Mouse (Mus musculus) sigmoid colon, adult 10 weeks (tissue): ENCODE results near the gene Myt1l. TPM values are rescaled to one million over a fixed set of nuclear protein-coding genes. Genes with fewer than 3 reads are reported as not detected.

Experiments used
- polyA plus RNA-seq: library from polyadenylated mRNA; stranded (reverse); fragments of 350-450 nt; fragmentation: Illumina TruSeq; extraction: RNeasy Lipid Tissue Mini Kit (QIAGEN cat#74804); gene quantifications from one replicate; pipeline ENCODE4 v1.2.3, GENCODE M21; 2014; ENCODE audit warnings: low read depth, low replicate concordance

Gene Myt1l
- polyA plus RNA-seq, result 0.91 TPM

DNA sequence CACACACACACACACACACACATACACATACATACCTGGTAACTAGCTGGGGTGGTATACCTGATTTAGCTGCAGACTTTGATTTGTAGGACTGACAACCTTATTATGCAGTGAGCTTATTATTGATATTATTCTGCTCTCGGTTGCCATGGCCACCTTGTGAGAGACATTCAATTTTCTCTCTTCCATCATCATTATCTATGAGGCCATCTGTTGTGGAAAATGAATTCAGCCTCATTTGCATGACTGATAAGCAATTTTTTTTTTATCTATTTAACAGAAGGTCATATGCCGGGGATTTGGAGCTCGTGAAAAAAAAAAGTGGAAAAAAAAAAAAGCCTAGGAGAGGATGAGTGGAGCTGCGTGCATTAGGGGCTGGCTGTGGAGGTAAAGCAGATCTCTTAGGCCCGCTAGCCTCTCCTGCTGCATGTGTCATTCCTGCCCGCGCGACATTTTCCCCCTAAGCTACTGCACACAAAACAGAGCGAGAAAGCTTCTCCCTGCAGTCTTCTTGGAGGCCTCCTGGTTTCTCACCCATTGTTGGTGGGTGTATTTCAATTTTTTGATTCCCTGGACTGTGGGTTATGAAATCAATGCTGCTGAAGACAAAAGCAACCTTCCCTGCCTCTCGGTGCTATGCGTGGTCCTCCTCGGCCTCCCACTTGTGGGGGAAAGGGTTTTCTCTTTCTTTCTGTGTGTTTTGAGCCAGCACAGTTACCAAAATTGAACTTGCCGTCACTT lies at the start of gene Myt1l:
Gene Myt1l (plus strand): TSS at position 354 of the 741 bp plus-strand sequence.

DNA sequence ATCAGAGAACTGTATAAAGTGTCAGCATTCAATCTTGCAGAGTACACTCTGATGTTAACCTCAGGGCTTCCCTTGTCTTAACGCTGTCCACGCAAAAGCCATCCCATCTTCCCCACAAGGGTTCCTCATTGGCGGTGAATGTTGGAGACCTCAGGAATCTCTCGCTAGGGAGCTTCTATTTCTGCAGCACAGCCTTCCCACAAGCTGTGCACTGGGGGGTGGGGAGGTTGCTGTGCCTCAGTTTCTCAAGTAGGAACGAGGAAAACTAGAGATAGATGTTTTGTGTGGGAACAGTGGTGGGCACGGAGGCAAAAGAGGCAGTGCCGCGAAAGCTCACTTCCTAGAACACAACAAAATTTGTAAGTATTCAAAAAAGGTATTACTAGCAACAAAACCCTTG lies 409.1 kb downstream of the Myt1l start, which contains the start of gene Pxdn:
Gene Pxdn (plus strand): TSS at position 301 of the 400 bp plus-strand sequence.

